Mouse (Mus musculus) forebrain, embryonic 13.5 days (tissue): ENCODE measurements around the gene Wdhd1. TPM values are rescaled to one million over a fixed set of nuclear protein-coding genes. Genes with fewer than 3 reads are reported as not detected.

ENCODE experiments used
- polyA plus RNA-seq: library from polyadenylated mRNA; unstranded; fragments of >200 nt; fragmentation: Nextera tagmentation; extraction: Ambion mirVana; gene quantifications from 2 replicates; pipeline ENCODE4 v1.2.1, GENCODE M21; 2015

The Wdhd1 gene
- polyA plus RNA-seq, 1 experiment from 2014 or later: 30.2 TPM

Other genes with a start within 250 kb of the Wdhd1 start
- gene Gch1, start 87.4 kb downstream of the Wdhd1 start, polyA plus RNA-seq: 1.2 and 1.4 TPM in 2 replicates
- gene Socs4, start 74 bp upstream of the Wdhd1 start, polyA plus RNA-seq: 4.5 and 4.9 TPM in 2 replicates
- gene Mapk1ip1l, start 21.4 kb upstream of the Wdhd1 start, polyA plus RNA-seq: 66.5 and 72.1 TPM in 2 replicates
- gene Lgals3, start 90.9 kb upstream of the Wdhd1 start, polyA plus RNA-seq: 0.72 and 0.89 TPM in 2 replicates
- gene Dlgap5, start 141.6 kb upstream of the Wdhd1 start, polyA plus RNA-seq: 42.0 and 45.0 TPM in 2 replicates
- 20.4 and 23.5 TPM in 2 replicates for gene Fbxo34, start 173.6 kb upstream of the Wdhd1 start, polyA plus RNA-seq